Mouse (Mus musculus): Measurements from ENCODE around the gene Prlhr. TPM values are rescaled to one million over a fixed set of nuclear protein-coding genes. Genes with fewer than 3 reads are reported as not detected.

The Prlhr gene
- polyA plus RNA-seq, 1 experiment, result not detected

GRCm38 (mm10) chr19:60432347-60433129 is 35.6 kb downstream of the Prlhr start:
- DNase-seq (ENCODE audit: low spot score), result no peak

DNA sequence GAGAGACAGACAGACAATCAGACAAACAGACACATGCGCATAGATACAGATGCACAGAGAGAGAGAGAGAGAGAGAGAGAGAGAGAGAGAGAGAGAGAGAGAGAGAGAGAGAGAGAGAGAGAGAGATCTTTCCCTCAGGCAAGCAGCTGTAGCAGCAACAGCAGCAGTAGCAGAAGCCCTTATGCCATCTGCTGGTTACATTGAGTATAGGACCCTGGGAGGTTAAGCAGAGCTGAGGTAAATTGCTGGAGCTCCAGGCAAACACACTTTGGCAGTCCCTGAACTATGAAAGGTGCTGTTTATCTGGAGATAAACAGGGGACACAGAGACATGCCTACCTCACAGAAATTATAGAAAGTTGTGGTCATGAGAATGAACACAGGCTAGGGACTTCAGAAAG is 50.5 kb downstream of the Prlhr start:
- DNase-seq (ENCODE audit: low spot score), result no peak

Other genes starting within 250 kb of the Prlhr start
- gene Fam204a, start 241.6 kb downstream of the Prlhr start, polyA plus RNA-seq (2012; rRNA removed), result 23.0 and 23.2 TPM in 2 replicates
- 13.8 and 16.8 TPM in 2 replicates for gene Cacul1, start 112.7 kb upstream of the Prlhr start, polyA plus RNA-seq (2012; rRNA removed)

All from urinary bladder, adult 2 months (tissue).